In the genomic region with DNA sequence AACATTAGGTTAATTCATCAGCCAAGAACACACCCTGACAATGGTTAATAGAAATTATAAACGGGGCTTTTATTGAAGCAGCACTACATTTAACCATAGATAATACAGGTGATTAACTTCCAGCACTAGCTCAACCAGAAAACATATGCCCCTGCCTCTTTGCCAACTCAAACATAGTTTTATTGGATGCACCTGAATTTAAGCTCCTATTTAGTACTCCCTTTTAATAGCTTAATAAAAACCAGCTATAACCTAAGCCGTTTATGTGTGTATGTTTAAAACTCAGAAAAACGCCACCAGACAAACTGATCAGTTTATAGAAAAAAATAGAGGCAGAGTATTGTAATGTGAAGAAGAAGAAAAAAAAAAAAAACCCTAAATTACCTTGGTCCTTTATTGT, we compare ENCODE assay signal across 25 mouse cellular contexts.
"Had no signal": no experiment of that assay in that cellular context is flagged by ENCODE, and none has a peak within 500 bp of the region (broad histone marks: within the 10 kb centered on the region; RNA-seq: fewer than 3 reads in every experiment).

No protein-coding gene starts in this region.

- H3K9ac ChIP-seq: heart, embryonic 13.5 days; heart, embryonic 15.5 days; hindbrain, embryonic 13.5 days; hindbrain, embryonic 15.5 days; kidney, embryonic 15.5 days; limb, embryonic 15.5 days; liver, embryonic 12.5 days; liver, embryonic 14.5 days had no signal

- H3K27me3 ChIP-seq: heart, embryonic 13.5 days; heart, embryonic 15.5 days; hindbrain, embryonic 13.5 days; hindbrain, embryonic 15.5 days; kidney, embryonic 15.5 days; limb, embryonic 15.5 days; liver, embryonic 12.5 days had no signal

- H3K4me2 ChIP-seq: heart, embryonic 11.5 days; heart, embryonic 13.5 days; heart, embryonic 15.5 days; hindbrain, embryonic 13.5 days; hindbrain, embryonic 15.5 days; kidney, embryonic 15.5 days; limb, embryonic 15.5 days; liver, embryonic 12.5 days had no signal

- H3K36me3 ChIP-seq: heart, embryonic 13.5 days; heart, embryonic 15.5 days; hindbrain, embryonic 13.5 days; hindbrain, embryonic 15.5 days; kidney, embryonic 15.5 days; limb, embryonic 15.5 days; liver, embryonic 12.5 days had no signal

- ATAC-seq: hindbrain, postnatal 0 days; intestine, embryonic 16.5 days; liver, embryonic 12.5 days had no signal

- DNase-seq: gastrocnemius, adult 2 months; gastrocnemius, postnatal 10 days; gastrocnemius, postnatal 25 days; heart, adult 18-20 months; heart, postnatal 14 days; heart, postnatal 36 days; kidney, adult 11 months; kidney, adult 2 months; kidney, adult 9 months; kidney, postnatal 14 days; kidney, postnatal 36 days; layer of hippocampus, adult 9-11 months had no signal

- H3K4me1 ChIP-seq: heart, embryonic 13.5 days; heart, embryonic 15.5 days; hindbrain, embryonic 13.5 days; hindbrain, embryonic 15.5 days; kidney, embryonic 15.5 days; liver, embryonic 12.5 days had no signal

- H3K4me3 ChIP-seq: gastrocnemius, adult 2 months; heart, embryonic 13.5 days; heart, embryonic 15.5 days; hindbrain, embryonic 13.5 days; hindbrain, embryonic 15.5 days; kidney, embryonic 15.5 days; left cerebral cortex, adult 2 months; limb, embryonic 15.5 days; liver, embryonic 12.5 days had no signal

- H3K9me3 ChIP-seq: heart, embryonic 13.5 days; heart, embryonic 15.5 days; hindbrain, embryonic 13.5 days; hindbrain, embryonic 15.5 days; kidney, embryonic 15.5 days; limb, embryonic 15.5 days; liver, embryonic 12.5 days had no signal

- H3K27ac ChIP-seq: gastrocnemius, adult 2 months; heart, embryonic 13.5 days; heart, embryonic 15.5 days; hindbrain, embryonic 13.5 days; hindbrain, embryonic 15.5 days; hindbrain, postnatal 0 days; kidney, embryonic 15.5 days; kidney, postnatal 0 days; left cerebral cortex, adult 2 months; limb, embryonic 15.5 days; liver, embryonic 12.5 days; liver, embryonic 14.5 days had no signal
